Mouse (Mus musculus) hindbrain, embryonic 16.5 days (tissue): ENCODE measurements around the gene Tom1. TPM values are rescaled to one million over a fixed set of nuclear protein-coding genes. Genes with fewer than 3 reads are reported as not detected.

Experiments
- ATAC-seq: fragments of 200-750 bp; cut with Nextera tagmentation; 2 replicates; pipeline ENCODE4 v1.8.0; 2017; ENCODE audit warnings: moderate TSS enrichment, moderate library complexity
- H3K27ac ChIP-seq: fragments of 300-500 bp; sonication (generic); 2 replicates; pipeline ENCODE4 v1.5.1; 2014; ENCODE audit warnings: low read depth, mild to moderate bottlenecking, control low read depth, low read length, moderate library complexity
- H3K27me3 ChIP-seq: fragments of 300-500 bp; sonication (generic); replicated peaks from 2 replicates; pipeline ENCODE4 v1.6.1; 2014; ENCODE audit warnings: low read length; ENCODE audit not compliant: control insufficient read depth, insufficient read depth
- H3K36me3 ChIP-seq: fragments of 300-500 bp; sonication (generic); 2 replicates; pipeline ENCODE4 v1.6.1; 2014; ENCODE audit warnings: mild to moderate bottlenecking, low read length, moderate library complexity, mixed read lengths; ENCODE audit not compliant: control insufficient read depth, insufficient read depth
- H3K4me1 ChIP-seq: fragments of 300-500 bp; sonication (generic); 2 replicates; pipeline ENCODE4 v1.6.1; 2014; ENCODE audit warnings: low read depth, low read length; ENCODE audit not compliant: control insufficient read depth, insufficient read depth
- H3K4me2 ChIP-seq: fragments of 300-500 bp; sonication (generic); 2 replicates; pipeline ENCODE4 v1.6.1; 2014; ENCODE audit warnings: mild to moderate bottlenecking, low read length, control low read depth, moderate library complexity
- H3K4me3 ChIP-seq: fragments of 300-500 bp; sonication (generic); 2 replicates; pipeline ENCODE4 v1.5.1; 2014; ENCODE audit warnings: mild to moderate bottlenecking, low read length, control low read depth, moderate library complexity
- H3K9ac ChIP-seq: fragments of 300-500 bp; sonication (generic); 2 replicates; pipeline ENCODE4 v1.6.1; 2014; ENCODE audit warnings: low read depth, mild to moderate bottlenecking, control low read depth, low read length, moderate library complexity
- H3K9me3 ChIP-seq: fragments of 300-500 bp; sonication (generic); 2 replicates; pipeline ENCODE4 v1.6.1; 2014; ENCODE audit warnings: mild to moderate bottlenecking, low read length, moderate library complexity; ENCODE audit not compliant: control insufficient read depth
- WGBS: fragments of 180-500 bp; shearing (Covaris S2); extraction: QIAGEN DNeasy Blood & Tissue Kit; methylation state at CpG from one replicate; pipeline ENCODE4 v1.1.7; 2014; 5-methylcytosine and 5-hydroxymethylcytosine counted together
- polyA plus RNA-seq: library from polyadenylated mRNA; unstranded; fragments of >200 nt; fragmentation: Nextera tagmentation; extraction: Ambion mirVana; gene quantifications from 2 replicates; pipeline ENCODE4 v1.2.1, GENCODE M21; 2015

Gene Tom1
- polyA plus RNA-seq, 1 experiment from 2014 or later, result 40.7 TPM

- Histone ChIP-seq H3K9me3 (no peaks in the 10 kb centered on the region), H3K9ac (no peak overlapping the region), H3K36me3 (peaks cover 6% of the 10 kb centered on the region; the same call in 1 of the 2 replicates), H3K4me1 (no peaks in the 10 kb centered on the region), H3K4me2 (no peak overlapping the region), H3K27me3 (no peaks in the 10 kb centered on the region), H3K4me3 (no peak overlapping the region), H3K27ac (no peak overlapping the region)
- WGBS, result 95% methylated on average over 2 of the region's 2 CpGs
- no peak for ATAC-seq
Measured at GRCm38 (mm10) chr8:75119287-75119686, 85.8 kb downstream of the Tom1 start.

Other genes with a start within 250 kb of the Tom1 start
- not detected in 2 replicates for gene Isx, start 160.5 kb upstream of the Tom1 start, polyA plus RNA-seq
- 33.9 and 34.2 TPM in 2 replicates for gene Hmgxb4, start 40.3 kb upstream of the Tom1 start, polyA plus RNA-seq
- gene Hmox1, start 59.9 kb downstream of the Tom1 start, polyA plus RNA-seq, result 15.8 and 17.3 TPM in 2 replicates
- gene Mcm5, start 75.9 kb downstream of the Tom1 start, polyA plus RNA-seq, result 32.8 and 40.2 TPM in 2 replicates
- 4.0 and 4.1 TPM in 2 replicates for gene Rasd2, start 180.2 kb downstream of the Tom1 start, polyA plus RNA-seq